Mouse (Mus musculus): ENCODE measurements around the gene Tmem60. TPM values are rescaled to one million over a fixed set of nuclear protein-coding genes. Genes with fewer than 3 reads are reported as not detected.

Gene Tmem60
- total RNA-seq (2012; rRNA removed), result 22.4 and 23.5 TPM in 2 replicates
- 10 to 100 TPM in 1 of 2 experiments, not detected in 1; 37.4 TPM for polyA plus RNA-seq (2012; ENCODE audit: insufficient read depth in 1 of 2, insufficient read length in 2 of 2, low read depth in 1 of 2, low replicate concordance in 2 of 2, missing spikeins in 1 of 2)

GRCm38 (mm10) chr5:20881915-20882800, at the start of gene Tmem60, which contains the start of gene Phtf2:
Gene Tmem60 (plus strand): TSS chr5:20882191.
Gene Phtf2 (minus strand): TSS chr5:20882124.
- Histone ChIP-seq H3K4me1 (ENCODE audit: control insufficient read depth in 1 of 2, insufficient read depth in 2 of 2, low read length in 2 of 2) (peaks cover 24 to 27% of the 10 kb centered on the region in 2 experiments), H3K4me3 (ENCODE audit: control insufficient read depth in 1 of 2, insufficient read depth in 1 of 2, low read depth in 2 of 2, low read length in 2 of 2) (peak within 1 kb of the TSS; percentile 82 to 91), H3K27ac (ENCODE audit: control insufficient read depth, low read depth, low read length) (peak within 1 kb of the TSS; percentile 68), H3K9ac (ENCODE audit: control insufficient read depth, low read depth, low read length, poor library complexity, severe bottlenecking) (peak within 1 kb of the TSS; percentile 92), H3K27me3 (ENCODE audit: control insufficient read depth in 1 of 2, insufficient read depth in 2 of 2, low read length in 2 of 2) (no peaks in the 10 kb centered on the region), H3K36me3 (ENCODE audit: control insufficient read depth in 1 of 2, insufficient read depth in 2 of 2, low read length in 2 of 2) (peaks cover 2 to 47% of the 10 kb centered on the region in 2 experiments), H3K9me3 (replicated peaks; ENCODE audit: insufficient read depth, low read length) (no peaks in the 10 kb centered on the region), H3K79me2 (ENCODE audit: control insufficient read depth, insufficient read depth, low read length, poor library complexity) (peaks cover 54% of the 10 kb centered on the region)
- peak; percentile 100 for DNase-seq (ENCODE audit: low read depth, low spot score)
- peak; percentile 68 for TF ChIP-seq ELF1 (IDR thresholded peaks at IDR 0.05; ENCODE audit: low read depth, low read length)
- no peak for TF ChIP-seq TAL1 (IDR thresholded peaks at IDR 0.05; ENCODE audit: low read length)
- no peak; the same call in 1 of the 2 replicates for TF ChIP-seq RAD21 (IDR thresholded peaks at IDR 0.05; ENCODE audit: low read depth, low read length)
- TF ChIP-seq ZMIZ1 (IDR thresholded peaks at IDR 0.05; ENCODE audit: low read depth, low read length), result peak; percentile 85
- peak; percentile 57 for TF ChIP-seq TCF12 (IDR thresholded peaks at IDR 0.05; ENCODE audit: low read depth, low read length)
- peak; percentile 85 for TF ChIP-seq HCFC1 (IDR thresholded peaks at IDR 0.05; ENCODE audit: low read depth, low read length)
- no peak for TF ChIP-seq RCOR1 (IDR thresholded peaks at IDR 0.05; ENCODE audit: low read depth, low read length)
- TF ChIP-seq CHD1 (IDR thresholded peaks at IDR 0.05; ENCODE audit: low read depth, low read length), result no peak
- peak; percentile 84 for TF ChIP-seq SIN3A (IDR thresholded peaks at IDR 0.05; ENCODE audit: low read length)
- TF ChIP-seq UBTF (IDR thresholded peaks at IDR 0.05; ENCODE audit: borderline replicate concordance, insufficient read depth, low read depth, low read length), result 0 out of 2 replicates have a peak, but pooled peaks have one; percentile 76
- peak; percentile 82 for TF ChIP-seq MAX (IDR thresholded peaks at IDR 0.05; ENCODE audit: low read length)
- TF ChIP-seq USF1 (IDR thresholded peaks at IDR 0.05; ENCODE audit: low read depth, low read length), result no peak; the same call in none of the 2 replicates
- no peak for TF ChIP-seq EP300 (IDR thresholded peaks at IDR 0.05; ENCODE audit: low read depth in 1 of 2, low read length in 2 of 2)
- TF ChIP-seq USF2 (IDR thresholded peaks at IDR 0.05; ENCODE audit: borderline replicate concordance in 1 of 2, insufficient read depth in 1 of 2, low read depth in 1 of 2, low read length in 2 of 2), result no peak
- TF ChIP-seq POLR2AphosphoS2 (IDR thresholded peaks at IDR 0.05; ENCODE audit: low read length), result peak; percentile 50; the same call in 1 of the 2 replicates
- 0 out of 2 replicates have a peak, but pooled peaks have one; percentile 18 for TF ChIP-seq MYC (IDR thresholded peaks at IDR 0.05; ENCODE audit: low read depth, low read length)
- TF ChIP-seq NELFE (IDR thresholded peaks at IDR 0.05; ENCODE audit: low read depth, low read length), result peak; percentile 88
- TF ChIP-seq KAT2A (conservative IDR thresholded peaks at IDR 0.05; ENCODE audit: low read depth, low read length), result no peak; the same call in 1 of the 2 replicates
- TF ChIP-seq ZC3H11A (IDR thresholded peaks at IDR 0.05; ENCODE audit: low read depth, low read length), result no peak
- peak; percentile 70 for TF ChIP-seq TBP (IDR thresholded peaks at IDR 0.05; ENCODE audit: low read depth, low read length)
- no peak for TF ChIP-seq SMC3 (IDR thresholded peaks at IDR 0.05; ENCODE audit: low read depth, low read length)
- peak; percentile 88 to 92 for TF ChIP-seq POLR2A (IDR thresholded peaks at IDR 0.05; ENCODE audit: control insufficient read depth in 1 of 2, insufficient read depth in 1 of 2, low read depth in 1 of 2, low read length in 2 of 2, poor library complexity in 1 of 2)
- peak; percentile 86 for TF ChIP-seq NRF1 (IDR thresholded peaks at IDR 0.05; ENCODE audit: insufficient read depth, low read depth, low read length, poor library complexity, severe bottlenecking)
- TF ChIP-seq CTCF (IDR thresholded peaks at IDR 0.05 in 2 of 3, conservative IDR thresholded peaks at IDR 0.05 in 1 of 3; ENCODE audit: control insufficient read depth in 1 of 3, insufficient read depth in 1 of 3, low read depth in 2 of 3, low read length in 3 of 3, poor library complexity in 1 of 3, severe bottlenecking in 1 of 3), result no peak
- TF ChIP-seq CHD2 (IDR thresholded peaks at IDR 0.05; ENCODE audit: low read length), result peak; percentile 88
- TF ChIP-seq MAZ (IDR thresholded peaks at IDR 0.05; ENCODE audit: low read depth, low read length), result peak; percentile 69; the same call in 1 of the 2 replicates
- TF ChIP-seq E2F4 (IDR thresholded peaks at IDR 0.05; ENCODE audit: borderline replicate concordance, low read depth, low read length), result no peak
- TF ChIP-seq MYB (IDR thresholded peaks at IDR 0.05; ENCODE audit: low read depth, low read length), result no peak
- peak; percentile 10; the same call in 1 of the 2 replicates for TF ChIP-seq ETS1 (IDR thresholded peaks at IDR 0.05; ENCODE audit: low read depth, low read length)
- no peak for TF ChIP-seq GABPA (IDR thresholded peaks at IDR 0.05; ENCODE audit: low read depth, low read length)
- TF ChIP-seq MAFK (IDR thresholded peaks at IDR 0.05; ENCODE audit: borderline replicate concordance, low read depth, low read length), result no peak
- no peak for TF ChIP-seq JUND (IDR thresholded peaks at IDR 0.05; ENCODE audit: low read depth, low read length)
- no peak for TF ChIP-seq POLR2AphosphoS5 (IDR thresholded peaks at IDR 0.05; ENCODE audit: borderline replicate concordance, low read depth, low read length)
- peak; percentile 56; the same call in 1 of the 2 replicates for TF ChIP-seq ZNF384 (IDR thresholded peaks at IDR 0.05; ENCODE audit: low read depth, low read length)
- no peak for TF ChIP-seq ZKSCAN1 (IDR thresholded peaks at IDR 0.05; ENCODE audit: low read depth, low read length)

Measured in MEL (cell line).